Mouse (Mus musculus): ENCODE data around the gene Otub1. TPM values are rescaled to one million over a fixed set of nuclear protein-coding genes. Genes with fewer than 3 reads are reported as not detected.

Otub1 gene
- polyA plus RNA-seq, 1 experiment, result 112 TPM

GRCm38 (mm10) chr19:7178841-7179452, 27.2 kb downstream of the Otub1 start:
- Histone ChIP-seq H3K4me3 (replicated peaks) (no peak overlapping the region), H3K36me3 (replicated peaks; ENCODE audit: low read length) (no peaks in the 10 kb centered on the region), H3K27me3 (replicated peaks) (peaks cover 94% of the 10 kb centered on the region), H3K4me1 (peaks cover 17% of the 10 kb centered on the region), H3K9me3 (no peaks in the 10 kb centered on the region; the same call in 1 of the 2 replicates)
- TF ChIP-seq GATA1 (IDR thresholded peaks at IDR 0.05; ENCODE audit: borderline replicate concordance, low read length) (no peak), FLI1 (IDR thresholded peaks at IDR 0.05; ENCODE audit: low read length) (no peak)

GRCm38 (mm10) chr19:7177804-7178511, 28.2 kb downstream of the Otub1 start:
- TF ChIP-seq FLI1 (IDR thresholded peaks at IDR 0.05; ENCODE audit: low read length), result no peak
- no peak for TF ChIP-seq GATA1 (IDR thresholded peaks at IDR 0.05; ENCODE audit: borderline replicate concordance, low read length)
- Histone ChIP-seq H3K4me3 (replicated peaks) (peak overlapping the region; percentile 28), H3K4me1 (peaks cover 17% of the 10 kb centered on the region), H3K27me3 (replicated peaks) (peaks cover 95% of the 10 kb centered on the region), H3K9me3 (no peaks in the 10 kb centered on the region; the same call in 1 of the 2 replicates), H3K36me3 (replicated peaks; ENCODE audit: low read length) (no peaks in the 10 kb centered on the region)

- TF ChIP-seq GATA1 (IDR thresholded peaks at IDR 0.05; ENCODE audit: borderline replicate concordance, low read length), result no peak
- no peak for TF ChIP-seq FLI1 (IDR thresholded peaks at IDR 0.05; ENCODE audit: low read length)
- Histone ChIP-seq H3K4me1 (peaks cover 22% of the 10 kb centered on the region), H3K27me3 (replicated peaks) (peaks cover 93% of the 10 kb centered on the region), H3K36me3 (replicated peaks; ENCODE audit: low read length) (no peaks in the 10 kb centered on the region), H3K4me3 (replicated peaks) (no peak overlapping the region), H3K9me3 (no peaks in the 10 kb centered on the region; the same call in 1 of the 2 replicates)
Observed at GRCm38 (mm10) chr19:7176041-7176696, 29.9 kb downstream of the Otub1 start.

GRCm38 (mm10) chr19:7172051-7172866, 33.9 kb downstream of the Otub1 start:
- TF ChIP-seq FLI1 (IDR thresholded peaks at IDR 0.05; ENCODE audit: low read length) (no peak), GATA1 (IDR thresholded peaks at IDR 0.05; ENCODE audit: borderline replicate concordance, low read length) (no peak)
- Histone ChIP-seq H3K9me3 (no peaks in the 10 kb centered on the region; the same call in 1 of the 2 replicates), H3K27me3 (replicated peaks) (peaks cover 90% of the 10 kb centered on the region), H3K36me3 (replicated peaks; ENCODE audit: low read length) (no peaks in the 10 kb centered on the region), H3K4me3 (replicated peaks) (no peak overlapping the region), H3K4me1 (peaks cover 22% of the 10 kb centered on the region)

- no peaks in the 10 kb centered on the region; the same call in 1 of the 2 replicates for H3K9me3 ChIP-seq
- H3K27me3 ChIP-seq (replicated peaks), result peaks cover 91% of the 10 kb centered on the region
- peaks cover 30% of the 10 kb centered on the region for H3K4me1 ChIP-seq
- H3K36me3 ChIP-seq (replicated peaks; ENCODE audit: low read length), result no peaks in the 10 kb centered on the region
- no peak overlapping the region for H3K4me3 ChIP-seq (replicated peaks)
- no peak for TF ChIP-seq FLI1 (IDR thresholded peaks at IDR 0.05; ENCODE audit: low read length)
- TF ChIP-seq GATA1 (IDR thresholded peaks at IDR 0.05; ENCODE audit: borderline replicate concordance, low read length), result no peak
Observed at GRCm38 (mm10) chr19:7171447-7171846, 34.7 kb downstream of the Otub1 start.

GRCm38 (mm10) chr19:7170916-7171315, 35.2 kb downstream of the Otub1 start:
- H3K4me1 ChIP-seq, result peaks cover 35% of the 10 kb centered on the region
- no peaks in the 10 kb centered on the region for H3K36me3 ChIP-seq (replicated peaks; ENCODE audit: low read length)
- no peak for TF ChIP-seq GATA1 (IDR thresholded peaks at IDR 0.05; ENCODE audit: borderline replicate concordance, low read length)
- no peak for TF ChIP-seq FLI1 (IDR thresholded peaks at IDR 0.05; ENCODE audit: low read length)
- no peak overlapping the region for H3K4me3 ChIP-seq (replicated peaks)
- peaks cover 91% of the 10 kb centered on the region for H3K27me3 ChIP-seq (replicated peaks)
- no peaks in the 10 kb centered on the region; the same call in 1 of the 2 replicates for H3K9me3 ChIP-seq

- TF ChIP-seq FLI1 (IDR thresholded peaks at IDR 0.05; ENCODE audit: low read length) (no peak), GATA1 (IDR thresholded peaks at IDR 0.05; ENCODE audit: borderline replicate concordance, low read length) (no peak)
- H3K27me3 ChIP-seq (replicated peaks), result peaks cover 93% of the 10 kb centered on the region
- no peaks in the 10 kb centered on the region for H3K36me3 ChIP-seq (replicated peaks; ENCODE audit: low read length)
- H3K4me1 ChIP-seq, result peaks cover 52% of the 10 kb centered on the region
- no peak overlapping the region for H3K4me3 ChIP-seq (replicated peaks)
- no peaks in the 10 kb centered on the region for H3K9me3 ChIP-seq
Observed at GRCm38 (mm10) chr19:7168423-7168822, 37.7 kb downstream of the Otub1 start.

- Histone ChIP-seq H3K4me3 (replicated peaks) (no peak overlapping the region), H3K36me3 (replicated peaks; ENCODE audit: low read length) (no peaks in the 10 kb centered on the region), H3K4me1 (peaks cover 46% of the 10 kb centered on the region), H3K27me3 (replicated peaks) (peaks cover 93% of the 10 kb centered on the region), H3K9me3 (no peaks in the 10 kb centered on the region)
- TF ChIP-seq GATA1 (IDR thresholded peaks at IDR 0.05; ENCODE audit: borderline replicate concordance, low read length) (no peak), FLI1 (IDR thresholded peaks at IDR 0.05; ENCODE audit: low read length) (no peak)
Observed at GRCm38 (mm10) chr19:7166767-7167166, 39.3 kb downstream of the Otub1 start.

GRCm38 (mm10) chr19:7166200-7166711, 39.9 kb downstream of the Otub1 start:
- Histone ChIP-seq H3K36me3 (replicated peaks; ENCODE audit: low read length) (no peaks in the 10 kb centered on the region), H3K27me3 (replicated peaks) (peaks cover 93% of the 10 kb centered on the region), H3K9me3 (no peaks in the 10 kb centered on the region), H3K4me1 (peaks cover 43% of the 10 kb centered on the region), H3K4me3 (replicated peaks) (peak overlapping the region; percentile 84)
- TF ChIP-seq GATA1 (IDR thresholded peaks at IDR 0.05; ENCODE audit: borderline replicate concordance, low read length) (no peak), FLI1 (IDR thresholded peaks at IDR 0.05; ENCODE audit: low read length) (no peak)
